Mouse (Mus musculus): ENCODE measurements at regions not wholly inside any gene's neighbourhood (a gene's known extent, or its start where the extent isn't known, plus 50 kb on each side); places are given as distances from the start of the nearest gene placed in this dataset.

DNA sequence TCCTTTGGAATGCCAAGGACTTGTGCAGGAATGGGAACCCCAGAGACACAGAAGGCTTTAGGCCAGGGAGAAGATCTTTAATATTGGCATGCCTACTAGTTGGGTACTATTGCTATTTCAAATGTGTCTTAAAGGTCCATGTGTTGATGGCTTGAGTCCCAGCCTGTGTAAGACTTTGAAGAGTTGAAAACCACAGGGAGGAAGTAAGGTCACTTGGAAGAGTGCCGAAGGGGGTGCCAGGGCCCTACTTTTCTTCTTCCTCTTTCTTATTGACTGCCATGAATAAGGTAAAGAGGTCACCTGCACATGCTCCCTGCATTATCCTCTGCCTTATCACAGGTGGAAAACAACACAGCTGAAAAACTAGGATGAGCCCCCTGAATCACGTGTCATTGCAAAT, 56.1 kb upstream of the Nrp1 start:
- TF ChIP-seq POLR2A (IDR thresholded peaks at IDR 0.05; ENCODE audit: borderline replicate concordance, extremely low read depth, insufficient read depth, insufficient read length, poor library complexity, severe bottlenecking) (no peak), CTCF (IDR thresholded peaks at IDR 0.05; ENCODE audit: borderline replicate concordance, extremely low read depth, insufficient read depth, insufficient read length) (no peak)

Measured in brain, embryonic 14.5 days (tissue).